Mouse (Mus musculus): ENCODE measurements around the gene Lmna.

Gene Lmna

GRCm38 (mm10) chr3:88501366-88502030, 8.3 kb downstream of the Lmna start:
- DNase-seq (ENCODE audit: low read depth, low spot score), result no peak

- no peak for DNase-seq (ENCODE audit: low read depth, low spot score)
Measured at GRCm38 (mm10) chr3:88500655-88501365, 8.9 kb downstream of the Lmna start.

GRCm38 (mm10) chr3:88500087-88500486, 9.7 kb downstream of the Lmna start:
- no peak for DNase-seq (ENCODE audit: low read depth, low spot score)

DNA sequence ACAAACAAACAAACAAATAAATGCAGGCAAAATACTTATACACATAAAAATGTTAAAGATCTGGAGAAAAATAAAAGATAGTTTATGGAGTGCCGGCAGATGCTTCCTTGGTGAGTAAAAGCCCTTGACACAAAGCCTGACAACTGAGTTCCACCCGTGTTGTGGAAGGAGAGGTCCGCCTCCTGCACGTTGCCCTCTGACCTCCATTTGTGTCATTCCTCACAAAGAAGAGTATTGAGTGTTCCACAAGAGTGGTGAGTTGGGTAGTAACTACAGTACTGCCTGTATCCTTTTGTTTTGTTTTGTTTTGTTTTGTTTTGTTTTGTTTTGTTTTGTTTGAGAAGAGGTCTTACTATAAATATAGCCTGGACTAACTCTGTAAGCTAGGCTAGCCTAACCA, 10.2 kb downstream of the Lmna start:
- no peak for DNase-seq (ENCODE audit: low read depth, low spot score)

DNA sequence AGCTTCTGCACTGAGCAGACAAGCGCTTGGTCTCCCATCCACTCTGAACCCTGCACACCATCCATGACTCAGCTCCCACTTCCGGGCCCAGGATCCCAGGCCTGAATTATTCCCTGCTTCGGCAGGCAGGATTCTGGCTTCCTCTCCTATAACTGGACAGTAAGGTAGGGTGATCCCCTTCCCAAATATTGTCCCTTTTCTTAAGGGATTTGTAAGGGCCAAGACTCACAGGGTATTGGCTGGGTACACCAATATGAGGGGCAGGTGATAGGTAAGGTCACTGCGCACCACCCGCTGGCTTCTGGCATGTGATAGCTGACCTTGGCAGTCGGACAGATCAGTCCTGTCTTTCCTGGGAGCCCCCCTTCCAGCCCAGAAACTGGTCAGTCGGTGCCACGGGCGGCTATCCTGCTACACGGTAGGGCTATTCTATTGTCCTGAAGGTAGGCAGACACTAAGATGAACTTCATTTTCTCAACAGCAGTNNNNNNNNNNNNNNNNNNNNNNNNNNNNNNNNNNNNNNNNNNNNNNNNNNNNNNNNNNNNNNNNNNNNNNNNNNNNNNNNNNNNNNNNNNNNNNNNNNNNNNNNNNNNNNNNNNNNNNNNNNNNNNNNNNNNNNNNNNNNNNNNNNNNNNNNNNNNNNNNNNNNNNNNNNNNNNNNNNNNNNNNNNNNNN, 13.9 kb downstream of the Lmna start:
- DNase-seq (ENCODE audit: low read depth, low spot score), result no peak

- DNase-seq (ENCODE audit: low read depth, low spot score), result no peak
Measured at GRCm38 (mm10) chr3:88494836-88495628, 14.7 kb downstream of the Lmna start.

DNA sequence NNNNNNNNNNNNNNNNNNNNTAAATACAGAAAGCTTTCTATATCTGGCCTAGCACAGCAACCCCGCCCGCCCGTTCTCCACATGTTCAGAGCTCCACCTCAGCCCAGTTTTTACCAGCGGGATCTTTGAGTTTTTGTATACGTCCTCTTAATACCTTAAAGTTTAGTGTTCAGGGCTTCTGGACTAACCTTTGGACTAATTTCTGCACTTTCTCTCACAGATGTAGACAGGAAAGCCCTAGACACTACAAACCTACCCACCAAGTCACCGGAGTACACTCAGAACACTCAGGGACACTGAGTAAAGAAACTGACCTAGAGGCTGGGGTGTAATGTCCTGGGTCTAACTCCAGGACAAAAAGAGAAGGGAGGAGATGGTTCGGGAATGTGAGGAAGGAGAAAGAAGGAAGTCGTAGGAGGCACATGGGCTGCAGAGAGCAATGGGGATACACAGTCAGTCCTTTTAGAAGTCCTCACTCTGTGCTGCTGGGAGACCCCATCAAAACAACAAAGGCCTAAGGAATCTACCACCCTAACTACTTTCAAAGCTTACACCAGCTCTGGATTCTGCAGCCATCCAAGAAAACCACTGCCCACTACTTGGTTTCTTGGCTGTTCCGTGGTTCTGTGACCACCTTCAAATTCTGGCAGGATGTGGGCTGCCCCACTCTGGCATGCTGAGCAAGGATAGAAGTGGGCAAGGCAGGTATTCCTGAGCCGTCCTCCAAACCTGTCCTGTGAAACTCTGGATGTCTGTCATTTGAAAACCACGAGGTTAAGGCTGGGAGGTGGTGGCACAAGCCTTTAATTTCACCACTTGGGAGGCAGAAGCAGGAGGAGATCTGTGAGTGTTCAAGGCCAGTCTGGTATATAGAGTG, 15.8 kb downstream of the Lmna start:
- no peak for DNase-seq (ENCODE audit: low read depth, low spot score)

DNA sequence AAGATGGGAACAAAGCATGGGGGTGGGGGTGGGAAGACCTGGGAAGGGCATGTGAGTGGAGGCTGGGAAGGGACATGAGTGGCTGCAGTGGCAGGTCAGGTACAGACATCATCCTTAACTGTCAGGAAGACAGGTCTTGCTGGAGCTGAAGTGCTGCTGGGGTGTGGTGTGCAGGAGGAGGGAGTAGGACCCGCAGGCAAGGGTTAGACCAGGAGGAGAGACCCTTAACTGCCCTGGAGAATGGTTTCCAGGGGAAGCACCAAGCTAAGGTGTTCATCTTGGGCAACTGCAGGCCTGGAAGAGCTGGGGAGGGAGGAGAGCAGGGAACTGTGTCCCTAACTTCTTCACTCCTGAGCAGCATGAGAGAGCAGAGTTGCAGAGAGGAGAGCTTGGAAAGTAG, 22.4 kb downstream of the Lmna start:
- DNase-seq (ENCODE audit: low read depth, low spot score), result no peak

GRCm38 (mm10) chr3:88486887-88487286, 22.9 kb downstream of the Lmna start:
- DNase-seq (ENCODE audit: low read depth, low spot score), result no peak

GRCm38 (mm10) chr3:88486043-88486442, 23.7 kb downstream of the Lmna start:
- DNase-seq (ENCODE audit: low read depth, low spot score), result no peak

DNA sequence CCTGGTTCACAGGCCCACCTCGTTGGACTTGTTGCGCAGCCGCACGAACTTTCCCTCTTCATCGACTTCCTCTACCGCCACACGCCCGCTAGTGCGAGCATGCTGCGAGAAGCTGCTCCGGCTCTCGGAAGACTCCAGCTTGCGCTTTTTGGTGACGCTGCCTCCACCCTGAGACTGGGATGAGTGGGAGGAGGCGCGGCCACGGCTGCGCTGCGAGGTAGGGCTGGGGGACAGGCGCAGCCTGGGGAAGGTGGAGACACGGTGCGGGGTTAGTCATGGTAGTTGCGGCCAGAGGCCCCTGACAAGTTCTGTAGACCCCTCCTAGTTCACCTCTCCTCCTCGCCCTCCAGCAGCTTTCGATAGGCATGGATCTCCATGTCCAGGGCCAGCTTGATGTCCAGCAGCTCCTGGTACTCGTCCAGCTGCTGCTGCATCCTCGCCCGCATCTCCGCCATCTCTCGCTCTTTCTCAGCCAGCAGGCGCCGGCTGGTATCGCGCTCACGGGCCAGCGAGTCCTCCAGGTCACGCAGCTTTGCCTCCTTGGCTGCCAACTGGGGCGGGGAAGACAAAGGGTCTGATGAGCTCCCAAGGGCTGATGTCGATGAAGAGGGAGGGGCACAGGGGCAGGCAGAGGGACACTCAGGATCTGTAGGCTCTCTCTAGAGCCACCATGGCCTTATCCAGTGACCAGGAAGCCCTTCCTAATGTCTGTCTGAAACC, 25.0 kb downstream of the Lmna start:
- DNase-seq (ENCODE audit: low read depth, low spot score), result no peak

DNA sequence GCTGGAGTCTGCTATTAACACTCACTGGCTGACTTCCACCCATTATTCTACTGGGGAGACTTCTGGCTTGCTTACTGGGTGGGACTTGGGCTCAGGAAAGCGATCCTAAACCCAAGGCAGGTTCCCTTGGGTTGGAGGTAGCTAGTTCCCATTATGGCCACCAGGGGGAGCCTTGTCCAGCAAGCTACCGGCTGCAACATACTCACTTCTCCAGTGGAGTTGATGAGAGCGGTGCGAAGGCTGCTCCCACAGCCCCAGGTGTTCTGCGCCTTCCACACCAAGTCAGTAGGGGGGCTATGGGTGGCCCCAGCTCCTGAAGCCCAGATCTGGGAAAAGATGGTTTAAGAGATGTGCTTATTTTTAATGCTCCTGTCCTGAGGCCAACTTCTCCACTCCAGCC, 26.1 kb downstream of the Lmna start:
- peak; percentile 64 for DNase-seq (ENCODE audit: low read depth, low spot score)

DNA sequence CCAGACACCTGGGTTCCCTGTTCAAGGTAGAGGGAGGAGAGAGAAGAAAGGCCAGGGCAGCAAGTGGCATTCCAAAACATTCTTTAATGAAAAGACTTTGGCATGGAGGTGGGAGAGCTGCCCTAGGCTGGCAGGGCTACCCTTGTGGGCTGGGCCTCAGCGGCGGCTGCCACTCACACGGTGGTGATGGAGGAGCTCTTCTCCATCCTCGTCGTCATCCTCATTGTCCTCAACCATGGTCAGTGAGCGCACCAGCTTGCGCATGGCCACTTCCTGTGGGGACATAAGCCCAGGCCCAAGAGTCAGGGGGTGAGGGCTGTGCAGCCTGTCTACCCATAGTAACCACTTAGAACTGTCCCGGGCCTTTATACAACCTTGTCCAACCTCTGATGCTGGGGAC, 26.6 kb downstream of the Lmna start:
- DNase-seq (ENCODE audit: low read depth, low spot score), result no peak

DNA sequence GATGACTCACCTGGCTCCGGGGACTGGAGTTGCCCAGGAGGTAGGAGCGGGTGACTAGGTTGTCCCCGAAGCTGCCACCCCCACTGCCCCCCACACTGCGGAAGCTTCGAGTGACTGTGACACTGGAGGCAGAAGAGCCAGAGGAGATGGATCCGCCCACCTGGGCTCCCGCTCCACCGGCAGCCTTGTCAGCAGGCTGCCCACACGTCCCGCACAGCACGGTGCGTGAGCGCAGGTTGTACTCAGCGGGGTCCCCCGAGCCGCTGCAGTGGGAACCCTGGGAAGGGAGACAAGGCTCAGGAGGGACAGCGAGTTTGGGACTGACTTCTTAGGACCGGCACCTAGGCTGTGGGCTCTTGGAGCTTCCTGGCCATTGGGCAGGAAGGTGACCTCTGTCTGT, 27.4 kb downstream of the Lmna start:
- DNase-seq (ENCODE audit: low read depth, low spot score), result no peak

- DNase-seq (ENCODE audit: low read depth, low spot score), result no peak
Measured at GRCm38 (mm10) chr3:88481372-88482040, 28.2 kb downstream of the Lmna start.

DNA sequence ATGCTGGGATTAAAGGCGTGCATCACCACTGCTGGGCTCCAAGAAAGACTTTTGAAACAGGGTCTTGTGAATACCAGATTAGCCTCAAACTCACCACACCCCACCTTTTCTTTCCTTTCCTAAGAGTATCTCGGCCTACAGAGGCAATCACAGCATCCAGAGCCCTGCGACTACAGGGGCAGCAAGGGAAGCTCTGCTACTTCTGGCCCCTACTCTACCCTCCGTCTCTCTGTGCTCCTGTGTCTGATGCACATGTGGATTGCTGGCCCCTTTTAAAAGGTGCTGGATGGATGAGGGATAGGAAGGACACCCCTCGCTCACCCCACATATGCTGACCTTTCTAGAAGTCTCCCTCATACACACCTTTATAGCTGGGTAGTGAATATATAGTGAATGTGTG, 29.1 kb downstream of the Lmna start:
- no peak for DNase-seq (ENCODE audit: low read depth, low spot score)

- DNase-seq (ENCODE audit: low read depth, low spot score), result no peak
Measured at GRCm38 (mm10) chr3:88479828-88480227, 29.9 kb downstream of the Lmna start.

DNA sequence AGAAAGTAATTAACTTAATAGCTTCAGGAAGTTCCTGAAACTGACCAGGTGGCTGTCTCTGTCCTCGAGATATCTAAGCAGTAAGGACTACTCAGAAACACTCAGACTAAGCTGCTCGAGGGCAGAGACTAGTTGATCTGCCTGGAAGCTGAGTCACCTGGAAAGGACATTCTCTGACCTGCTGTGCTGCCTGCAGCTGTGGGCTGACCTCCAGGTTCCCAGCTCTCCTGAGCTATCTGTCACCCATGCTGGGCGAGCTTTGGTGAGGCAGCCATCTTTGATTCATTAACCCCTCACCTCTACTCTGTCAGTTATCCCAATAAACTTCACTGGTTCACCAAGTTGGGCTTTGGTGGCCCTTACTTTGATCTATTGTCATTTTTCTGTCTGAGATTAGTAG, 30.6 kb downstream of the Lmna start:
- no peak for DNase-seq (ENCODE audit: low read depth, low spot score)

DNA sequence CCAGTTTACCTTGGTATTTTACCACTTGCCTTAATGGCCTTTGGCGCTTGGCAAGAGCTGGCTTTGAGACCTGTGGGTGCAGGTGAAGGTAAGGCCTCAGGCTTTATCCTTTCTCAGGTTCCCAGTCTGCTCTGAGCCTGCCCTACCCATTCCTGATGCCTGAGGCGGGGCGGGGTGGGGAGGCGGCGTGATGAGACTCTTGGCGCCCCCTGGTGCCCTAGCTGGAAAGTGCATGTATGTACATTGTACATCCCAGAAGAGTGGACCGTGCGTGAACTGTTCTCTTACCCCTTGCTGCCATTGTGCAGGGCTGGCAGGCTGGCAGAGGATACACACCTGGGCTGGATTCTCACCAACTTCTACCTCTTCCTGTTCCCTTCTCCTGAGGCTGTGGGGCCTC, 32.0 kb downstream of the Lmna start:
- peak; percentile 74 for DNase-seq (ENCODE audit: low read depth, low spot score)

DNA sequence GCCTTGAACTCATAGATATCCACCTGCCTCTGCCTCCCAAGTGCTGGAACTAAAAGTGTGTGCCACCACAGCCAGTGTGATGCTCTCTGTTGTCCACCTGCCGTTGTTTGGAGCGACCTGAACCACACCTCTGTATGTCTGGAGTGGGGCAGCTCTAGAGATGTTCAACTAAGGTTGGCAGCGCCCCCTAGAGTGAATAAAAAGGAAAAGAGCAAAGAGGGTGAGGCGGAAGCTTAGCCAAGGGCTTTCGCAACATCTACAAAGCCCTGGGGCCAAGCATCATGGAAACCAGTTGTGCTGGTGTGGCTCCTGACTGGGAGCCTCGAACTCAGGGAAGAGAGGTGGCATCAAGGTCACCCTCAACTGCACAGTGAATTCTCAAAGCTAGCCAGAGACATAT, 33.4 kb downstream of the Lmna start:
- DNase-seq (ENCODE audit: low read depth, low spot score), result no peak
